Mouse (Mus musculus): ENCODE results near the gene Dnlz. TPM values are rescaled to one million over a fixed set of nuclear protein-coding genes. Genes with fewer than 3 reads are reported as not detected.

Gene Dnlz
- total and polyA plus RNA-seq, 3 experiments, result 7.6 to 14.2 (median 9.4) TPM

DNA sequence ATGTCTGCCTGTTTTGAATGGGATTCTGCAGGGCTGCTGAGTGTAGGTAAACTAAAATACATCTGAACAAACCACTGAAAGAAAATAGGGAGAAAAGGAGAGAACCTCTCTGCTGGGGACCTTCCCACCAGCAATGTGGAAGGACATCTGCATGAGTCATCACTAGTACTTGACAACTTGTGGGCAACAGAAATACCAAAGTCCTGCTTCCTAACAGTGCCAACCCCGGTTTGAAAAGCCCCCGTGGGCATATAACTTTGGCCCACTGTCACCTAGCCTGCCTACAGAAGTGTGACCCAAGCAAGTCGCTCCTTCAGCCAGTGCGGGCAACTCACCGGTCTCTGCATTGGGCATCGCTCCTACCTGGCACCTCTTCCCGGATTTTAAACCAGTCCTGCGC, 20.5 kb upstream of the Dnlz start:
- no peaks in the 10 kb centered on the region for H3K4me1 ChIP-seq (ENCODE audit: insufficient read depth, low read depth, low read length)
- H3K36me3 ChIP-seq (replicated peaks), result peaks cover 100% of the 10 kb centered on the region
- no peaks in the 10 kb centered on the region for H3K27me3 ChIP-seq (ENCODE audit: insufficient read depth, low read length)
- TF ChIP-seq CTCF (IDR thresholded peaks at IDR 0.05; ENCODE audit: low read depth, low read length), result no peak
- no peak for TF ChIP-seq GATA1 (IDR thresholded peaks at IDR 0.05; ENCODE audit: borderline replicate concordance, low read length)
- no peak for TF ChIP-seq POLR2AphosphoS5 (IDR thresholded peaks at IDR 0.05; ENCODE audit: insufficient replicate concordance, low read depth, low read length)
- H3K4me3 ChIP-seq (ENCODE audit: low read depth, low read length), result no peak overlapping the region
- H3K9me3 ChIP-seq (replicated peaks), result no peaks in the 10 kb centered on the region
- ATAC-seq (ENCODE audit: extremely low read depth, insufficient number of reproducible peaks, low FRiP score, poor library complexity, severe bottlenecking) (no peak), DNase-seq (ENCODE audit: low spot score) (no peak)

DNA sequence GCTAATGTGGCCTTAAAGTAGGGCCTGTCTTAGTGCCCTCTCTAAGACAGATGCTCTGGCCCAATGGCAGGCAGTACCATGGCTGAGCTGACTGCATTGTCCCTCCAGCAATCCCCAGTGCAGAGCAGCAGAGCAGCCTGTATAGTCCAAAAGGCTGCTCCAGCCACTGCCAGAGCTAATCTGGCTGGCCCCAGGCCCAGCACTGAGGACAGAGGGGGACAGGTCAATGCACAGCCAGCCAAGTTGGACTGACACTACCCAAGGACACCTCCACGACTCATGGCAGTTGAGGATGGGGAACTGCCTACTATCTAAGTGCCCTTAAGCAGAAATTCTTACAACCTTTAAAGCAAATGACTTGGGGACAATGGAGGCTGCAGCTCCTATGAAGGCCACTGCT, 16.7 kb upstream of the Dnlz start:
- DNase-seq (ENCODE audit: low spot score) (no peak), ATAC-seq (ENCODE audit: extremely low read depth, insufficient number of reproducible peaks, low FRiP score, poor library complexity, severe bottlenecking) (no peak)
- Histone ChIP-seq H3K4me3 (ENCODE audit: low read depth, low read length) (no peak overlapping the region), H3K9me3 (replicated peaks) (no peaks in the 10 kb centered on the region), H3K27me3 (ENCODE audit: insufficient read depth, low read length) (no peaks in the 10 kb centered on the region), H3K4me1 (ENCODE audit: insufficient read depth, low read depth, low read length) (no peaks in the 10 kb centered on the region), H3K36me3 (replicated peaks) (peaks cover 100% of the 10 kb centered on the region)
- TF ChIP-seq POLR2AphosphoS5 (IDR thresholded peaks at IDR 0.05; ENCODE audit: insufficient replicate concordance, low read depth, low read length), result no peak
- TF ChIP-seq CTCF (IDR thresholded peaks at IDR 0.05; ENCODE audit: low read depth, low read length), result no peak
- TF ChIP-seq TAL1 (conservative IDR thresholded peaks at IDR 0.05; ENCODE audit: low read depth, low read length), result no peak
- no peak for TF ChIP-seq GATA1 (IDR thresholded peaks at IDR 0.05; ENCODE audit: borderline replicate concordance, low read length)
- TF ChIP-seq GATA2 (IDR thresholded peaks at IDR 0.05; ENCODE audit: borderline replicate concordance, low read depth, low read length), result no peak

DNA sequence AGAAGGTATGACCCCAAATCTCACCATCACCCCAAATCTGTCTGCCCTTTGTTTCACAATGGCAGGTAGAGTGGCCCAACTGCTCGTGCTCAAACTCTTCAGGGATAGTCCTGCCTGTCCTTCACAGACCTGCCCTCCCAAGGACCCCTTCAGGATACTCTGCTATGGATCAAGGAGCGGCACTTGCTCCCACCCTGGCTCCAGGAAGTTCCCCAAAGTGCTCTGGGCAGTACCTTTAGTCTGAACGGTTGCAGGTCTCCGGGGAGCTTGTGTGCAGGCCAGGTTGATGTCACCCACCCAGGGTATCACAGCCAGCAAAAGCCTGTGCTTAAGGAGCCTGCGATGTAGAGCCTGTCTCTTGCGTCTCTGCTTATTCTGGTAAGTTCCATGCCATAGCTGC, 16.0 kb upstream of the Dnlz start:
- no peak for DNase-seq (ENCODE audit: low spot score)
- Histone ChIP-seq H3K27me3 (ENCODE audit: insufficient read depth, low read length) (no peaks in the 10 kb centered on the region), H3K4me3 (ENCODE audit: low read depth, low read length) (no peak overlapping the region), H3K36me3 (replicated peaks) (peaks cover 100% of the 10 kb centered on the region), H3K9me3 (replicated peaks) (no peaks in the 10 kb centered on the region), H3K4me1 (ENCODE audit: insufficient read depth, low read depth, low read length) (no peaks in the 10 kb centered on the region)
- ATAC-seq (ENCODE audit: extremely low read depth, insufficient number of reproducible peaks, low FRiP score, poor library complexity, severe bottlenecking), result no peak
- TF ChIP-seq CTCF (IDR thresholded peaks at IDR 0.05; ENCODE audit: low read depth, low read length) (no peak), TAL1 (conservative IDR thresholded peaks at IDR 0.05; ENCODE audit: low read depth, low read length) (no peak), GATA1 (IDR thresholded peaks at IDR 0.05; ENCODE audit: borderline replicate concordance, low read length) (no peak), GATA2 (IDR thresholded peaks at IDR 0.05; ENCODE audit: borderline replicate concordance, low read depth, low read length) (no peak), POLR2AphosphoS5 (IDR thresholded peaks at IDR 0.05; ENCODE audit: insufficient replicate concordance, low read depth, low read length) (no peak)

DNA sequence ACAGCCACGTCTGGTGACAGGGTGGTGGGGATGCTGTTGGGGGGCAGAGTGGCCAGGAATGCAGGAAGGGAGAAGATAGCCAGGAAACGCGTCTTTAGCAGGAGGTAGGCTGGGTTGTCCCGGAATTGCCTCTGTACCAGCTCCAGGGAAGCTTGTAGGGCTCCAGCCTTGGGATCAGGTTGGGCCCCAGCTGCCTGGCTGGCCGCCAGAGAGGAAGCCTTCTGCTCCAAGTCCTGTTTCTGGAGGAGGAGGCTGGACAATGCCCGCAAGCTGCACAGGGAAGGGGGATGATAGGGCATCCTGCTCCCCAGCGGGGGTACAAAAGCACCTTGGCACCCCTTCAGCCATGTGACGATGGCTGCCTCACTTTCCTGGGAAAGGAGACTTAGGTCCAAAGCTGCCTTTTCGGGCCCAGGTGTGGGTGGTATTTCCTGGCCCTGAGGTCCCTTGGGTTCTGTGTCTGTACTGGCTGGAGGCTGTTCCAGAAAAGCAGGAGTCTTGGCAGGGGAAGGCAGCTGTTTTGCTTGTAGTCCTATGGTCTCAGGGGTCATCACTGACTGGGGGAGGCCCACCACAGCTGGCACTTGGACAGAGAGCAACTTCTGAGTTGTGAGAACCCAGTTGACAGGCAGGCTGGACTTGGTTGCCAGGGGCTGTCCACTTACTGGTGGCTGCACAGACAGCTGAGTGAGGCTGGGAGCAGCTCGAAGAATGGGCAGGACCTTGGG, 13.0 kb upstream of the Dnlz start:
- Histone ChIP-seq H3K4me3 (ENCODE audit: low read depth, low read length) (no peak overlapping the region), H3K4me1 (ENCODE audit: insufficient read depth, low read depth, low read length) (peaks cover 6% of the 10 kb centered on the region; the same call in 1 of the 2 replicates), H3K36me3 (replicated peaks) (peaks cover 95% of the 10 kb centered on the region), H3K9me3 (replicated peaks) (no peaks in the 10 kb centered on the region), H3K27me3 (ENCODE audit: insufficient read depth, low read length) (no peaks in the 10 kb centered on the region)
- DNase-seq (ENCODE audit: low spot score) (no peak), ATAC-seq (ENCODE audit: extremely low read depth, insufficient number of reproducible peaks, low FRiP score, poor library complexity, severe bottlenecking) (no peak)
- TF ChIP-seq POLR2AphosphoS5 (IDR thresholded peaks at IDR 0.05; ENCODE audit: insufficient replicate concordance, low read depth, low read length) (no peak), GATA2 (IDR thresholded peaks at IDR 0.05; ENCODE audit: borderline replicate concordance, low read depth, low read length) (no peak), CTCF (IDR thresholded peaks at IDR 0.05; ENCODE audit: low read depth, low read length) (no peak), TAL1 (conservative IDR thresholded peaks at IDR 0.05; ENCODE audit: low read depth, low read length) (no peak), GATA1 (IDR thresholded peaks at IDR 0.05; ENCODE audit: borderline replicate concordance, low read length) (no peak)

DNA sequence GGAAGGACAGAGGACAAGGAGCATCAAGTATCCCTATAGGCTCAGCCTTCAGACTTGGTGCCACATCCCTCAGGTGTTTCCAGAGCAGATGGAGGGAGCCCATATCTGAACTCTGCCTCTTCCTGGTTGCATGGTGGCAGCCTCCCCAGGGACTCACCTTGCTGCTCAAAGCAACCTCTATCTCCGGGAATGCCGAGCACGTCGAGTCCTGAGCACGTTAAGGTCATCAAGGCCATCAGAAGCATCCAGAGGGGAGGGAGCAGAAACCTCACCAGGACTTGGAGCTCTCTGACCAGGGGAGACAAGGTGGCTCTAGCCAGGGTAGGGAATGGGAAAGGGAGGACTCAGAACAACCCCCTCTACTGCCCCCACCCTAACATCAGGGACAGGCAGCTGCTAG, 11.6 kb upstream of the Dnlz start:
- DNase-seq (ENCODE audit: low spot score) (no peak), ATAC-seq (ENCODE audit: extremely low read depth, insufficient number of reproducible peaks, low FRiP score, poor library complexity, severe bottlenecking) (no peak)
- H3K27me3 ChIP-seq (ENCODE audit: insufficient read depth, low read length), result peaks cover 8% of the 10 kb centered on the region; the same call in 1 of the 2 replicates
- H3K4me3 ChIP-seq (ENCODE audit: low read depth, low read length), result no peak overlapping the region
- peaks cover 6% of the 10 kb centered on the region; the same call in 1 of the 2 replicates for H3K4me1 ChIP-seq (ENCODE audit: insufficient read depth, low read depth, low read length)
- TF ChIP-seq POLR2AphosphoS5 (IDR thresholded peaks at IDR 0.05; ENCODE audit: insufficient replicate concordance, low read depth, low read length), result no peak
- TF ChIP-seq CTCF (IDR thresholded peaks at IDR 0.05; ENCODE audit: low read depth, low read length), result no peak
- no peak for TF ChIP-seq TAL1 (conservative IDR thresholded peaks at IDR 0.05; ENCODE audit: low read depth, low read length)
- TF ChIP-seq GATA2 (IDR thresholded peaks at IDR 0.05; ENCODE audit: borderline replicate concordance, low read depth, low read length), result no peak
- TF ChIP-seq GATA1 (IDR thresholded peaks at IDR 0.05; ENCODE audit: borderline replicate concordance, low read length), result no peak
- peaks cover 80% of the 10 kb centered on the region for H3K36me3 ChIP-seq (replicated peaks)
- no peaks in the 10 kb centered on the region for H3K9me3 ChIP-seq (replicated peaks)

DNA sequence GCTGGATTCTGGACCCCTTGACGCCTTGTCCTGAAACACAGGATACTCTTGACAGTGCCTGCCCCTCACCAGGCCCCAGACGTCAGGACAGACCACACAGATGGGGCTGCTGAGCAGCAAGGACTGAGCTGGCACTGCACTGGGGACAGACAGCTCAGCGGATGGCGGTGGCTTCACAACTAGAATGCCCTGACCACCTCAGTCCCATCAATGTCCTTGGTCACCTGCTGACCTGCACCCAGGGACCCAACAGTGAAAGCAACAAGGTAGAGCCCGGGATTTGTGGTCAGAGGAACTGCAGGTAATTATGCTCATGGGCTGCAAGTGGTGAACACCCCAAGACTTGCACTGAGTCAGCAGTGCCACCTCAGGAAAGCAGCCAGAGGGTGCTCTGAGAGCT, 11.1 kb upstream of the Dnlz start:
- Histone ChIP-seq H3K9me3 (replicated peaks) (no peaks in the 10 kb centered on the region), H3K36me3 (replicated peaks) (peaks cover 76% of the 10 kb centered on the region), H3K4me3 (ENCODE audit: low read depth, low read length) (no peak overlapping the region), H3K4me1 (ENCODE audit: insufficient read depth, low read depth, low read length) (peaks cover 6% of the 10 kb centered on the region; the same call in 1 of the 2 replicates), H3K27me3 (ENCODE audit: insufficient read depth, low read length) (peaks cover 9% of the 10 kb centered on the region; the same call in 1 of the 2 replicates)
- ATAC-seq (ENCODE audit: extremely low read depth, insufficient number of reproducible peaks, low FRiP score, poor library complexity, severe bottlenecking) (no peak), DNase-seq (ENCODE audit: low spot score) (no peak)
- no peak for TF ChIP-seq CTCF (IDR thresholded peaks at IDR 0.05; ENCODE audit: low read depth, low read length)
- TF ChIP-seq TAL1 (conservative IDR thresholded peaks at IDR 0.05; ENCODE audit: low read depth, low read length), result no peak
- TF ChIP-seq POLR2AphosphoS5 (IDR thresholded peaks at IDR 0.05; ENCODE audit: insufficient replicate concordance, low read depth, low read length), result no peak
- no peak for TF ChIP-seq GATA2 (IDR thresholded peaks at IDR 0.05; ENCODE audit: borderline replicate concordance, low read depth, low read length)
- TF ChIP-seq GATA1 (IDR thresholded peaks at IDR 0.05; ENCODE audit: borderline replicate concordance, low read length), result no peak
